Mouse (Mus musculus) kidney, postnatal 0 days (tissue): Measurements from ENCODE around the gene Slk. TPM values are rescaled to one million over a fixed set of nuclear protein-coding genes. Genes with fewer than 3 reads are reported as not detected.

Experiments
- ATAC-seq: fragments of 200-750 bp; cut with Nextera tagmentation; replicated peaks from 2 replicates; pipeline ENCODE4 v1.8.0; 2017; ENCODE audit warnings: low read depth, moderate number of reproducible peaks, moderate TSS enrichment, moderate library complexity; ENCODE audit not compliant: low FRiP score
- DNase-seq: peaks from one replicate; pipeline ENCODE4 v3.0.0-alpha.2; 2016; ENCODE audit warnings: low spot score
- H3K27ac ChIP-seq: fragments of 300-500 bp; sonication (generic); 2 replicates; pipeline ENCODE4 v1.5.1; 2014; ENCODE audit warnings: mild to moderate bottlenecking
- H3K27me3 ChIP-seq: fragments of 300-500 bp; sonication (generic); 2 replicates; pipeline ENCODE4 v1.6.1; 2014; ENCODE audit warnings: low read length, mixed read lengths; ENCODE audit not compliant: insufficient read depth
- H3K36me3 ChIP-seq: fragments of 300-500 bp; sonication (generic); 2 replicates; pipeline ENCODE4 v1.6.1; 2014; ENCODE audit warnings: low read length, mixed read lengths; ENCODE audit not compliant: insufficient read depth
- H3K4me1 ChIP-seq: fragments of 300-500 bp; sonication (generic); replicated peaks from 2 replicates; pipeline ENCODE4 v1.6.1; 2014; ENCODE audit warnings: antibody characterized with exemption, low read length, mixed read lengths; ENCODE audit not compliant: insufficient read depth
- H3K4me2 ChIP-seq: fragments of 300-500 bp; sonication (generic); 2 replicates; pipeline ENCODE4 v1.6.1; 2014; ENCODE audit warnings: mild to moderate bottlenecking, low read length, moderate library complexity, mixed read lengths
- H3K4me3 ChIP-seq: fragments of 300-500 bp; sonication (generic); replicated peaks from 2 replicates; pipeline ENCODE4 v1.5.1; 2014; ENCODE audit warnings: low read depth, low read length
- H3K9ac ChIP-seq: fragments of 300-500 bp; sonication (generic); 2 replicates; pipeline ENCODE4 v1.6.1; 2014; ENCODE audit warnings: low read depth, low read length
- H3K9me3 ChIP-seq: fragments of 300-500 bp; sonication (generic); replicated peaks from 2 replicates; pipeline ENCODE4 v1.6.1; 2016; ENCODE audit warnings: low read length, inconsistent platforms, mixed read lengths
- CTCF ChIP-seq: IDR thresholded peaks from 2 replicates; pipeline ENCODE4 v1.5.1; 2016; ENCODE audit warnings: antibody characterized with exemption, low read depth, mild to moderate bottlenecking, moderate library complexity
- WGBS: fragments of 180-500 bp; shearing (Covaris S2); extraction: QIAGEN DNeasy Blood & Tissue Kit; methylation state at CpG from one replicate; pipeline ENCODE4 v1.1.7; 2014; 5-methylcytosine and 5-hydroxymethylcytosine counted together
- polyA plus RNA-seq: library from polyadenylated mRNA; unstranded; fragments of >200 nt; fragmentation: Nextera tagmentation; extraction: Ambion mirVana; gene quantifications from 2 replicates; pipeline ENCODE4 v1.2.1, GENCODE M21; 2015

The Slk gene
- polyA plus RNA-seq, 1 experiment from 2014 or later: 14.6 TPM

DNA sequence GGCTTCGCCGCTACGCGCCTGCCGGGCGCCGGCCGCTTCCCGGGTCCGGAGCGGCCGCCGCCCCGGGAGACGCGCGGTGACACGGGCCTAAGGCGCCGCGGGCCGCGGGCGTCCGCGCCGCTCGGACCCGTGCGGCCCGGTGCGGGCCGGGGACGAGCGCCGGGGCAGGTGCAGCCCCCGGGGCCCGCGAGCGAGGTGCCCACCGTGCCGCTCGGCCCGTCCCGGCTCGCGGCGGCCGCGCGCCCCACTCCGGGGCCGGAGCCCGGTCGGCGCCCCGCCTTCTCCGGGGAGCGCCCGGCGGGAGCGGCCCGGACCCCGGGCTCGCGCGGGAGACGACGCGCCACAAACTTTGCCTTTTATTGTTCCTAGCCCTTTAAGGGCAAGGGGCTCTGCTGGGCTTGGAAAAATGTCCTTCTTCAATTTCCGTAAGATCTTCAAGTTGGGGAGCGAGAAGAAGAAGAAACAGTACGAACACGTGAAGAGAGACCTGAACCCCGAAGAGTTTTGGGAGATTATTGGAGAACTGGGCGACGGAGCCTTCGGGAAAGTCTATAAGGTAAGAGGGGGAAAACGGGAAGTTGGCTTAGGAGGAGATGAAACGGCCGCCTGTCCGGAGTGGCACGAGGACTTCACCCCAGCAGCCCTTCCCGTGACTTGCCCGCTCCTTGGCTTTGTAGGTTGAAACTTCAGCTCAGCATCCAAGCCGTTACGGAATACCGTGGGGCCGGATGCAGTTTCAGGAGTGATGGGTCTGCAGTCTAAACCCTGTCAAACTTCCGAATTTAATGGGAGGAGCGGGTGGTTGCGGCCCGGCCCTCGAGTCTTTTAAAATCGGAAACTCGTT, 532 bp downstream of the Slk start:
- peak; percentile 57 for DNase-seq
- Histone ChIP-seq H3K36me3 (no peaks in the 10 kb centered on the region), H3K27ac (peak overlapping the region; percentile 98), H3K4me2 (peak overlapping the region; percentile 72), H3K27me3 (no peaks in the 10 kb centered on the region), H3K9ac (peak overlapping the region; percentile 99), H3K4me3 (peak overlapping the region; percentile 86), H3K4me1 (peaks cover 10% of the 10 kb centered on the region), H3K9me3 (no peaks in the 10 kb centered on the region)
- ATAC-seq: peak; percentile 67
- TF ChIP-seq CTCF: no peak
- WGBS: under 1% methylated on average over 79 of the region's 96 CpGs

DNA sequence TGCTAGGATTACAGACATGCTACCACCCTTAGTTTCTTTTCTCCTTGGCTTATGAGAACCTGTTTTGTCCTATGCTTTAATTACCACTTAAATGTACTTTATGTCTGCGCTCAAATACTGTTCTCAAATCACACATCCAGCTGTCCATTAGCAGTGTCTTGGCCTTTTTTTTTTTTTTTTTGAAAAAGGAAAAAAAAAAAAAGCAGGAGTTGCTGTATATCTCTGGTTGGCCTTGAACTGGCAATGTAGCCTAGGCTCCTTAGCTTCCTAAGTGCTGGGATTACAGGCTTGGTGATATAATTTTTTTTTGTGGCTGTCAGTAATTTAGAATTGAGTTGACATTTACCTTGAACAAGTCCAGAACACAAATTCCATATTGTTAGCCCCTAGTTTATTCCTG, 6.3 kb downstream of the Slk start:
- ATAC-seq (no peak), DNase-seq (no peak)

DNA sequence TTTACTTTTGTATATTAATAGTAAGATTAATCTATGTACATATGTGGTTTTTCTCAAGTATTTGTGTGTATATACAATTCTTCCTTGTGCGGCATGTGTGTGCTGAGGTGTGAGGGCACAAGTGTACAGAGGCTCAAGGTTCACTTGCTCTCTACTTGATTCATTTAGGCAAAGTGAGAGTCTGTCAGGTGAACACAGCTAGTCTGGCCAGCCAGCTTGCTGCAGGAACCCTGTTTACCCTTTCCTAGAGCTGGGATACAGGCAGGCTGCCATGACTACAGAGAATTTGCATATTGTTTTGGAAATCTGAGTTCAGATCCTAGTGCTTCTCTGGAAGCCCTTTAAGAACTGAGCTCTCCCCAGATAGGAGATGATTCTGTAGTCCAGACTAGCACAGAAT, 7.5 kb downstream of the Slk start:
- TF ChIP-seq CTCF: no peak
- DNase-seq (no peak), ATAC-seq (no peak)
- no peaks in the 10 kb centered on the region for H3K36me3 ChIP-seq
- WGBS: 79% methylated on average over 1 of the region's 1 CpGs
- H3K9ac ChIP-seq: no peak overlapping the region
- H3K9me3 ChIP-seq: no peaks in the 10 kb centered on the region
- no peak overlapping the region for H3K4me3 ChIP-seq
- no peaks in the 10 kb centered on the region for H3K27me3 ChIP-seq
- peaks cover 5% of the 10 kb centered on the region for H3K4me1 ChIP-seq
- H3K4me2 ChIP-seq: no peak overlapping the region
- H3K27ac ChIP-seq: no peak overlapping the region

More for the DNA sequence above, 6.3 kb downstream of the Slk start:
- H3K9ac ChIP-seq: no peak overlapping the region
- H3K4me2 ChIP-seq: no peak overlapping the region
- 77% methylated on average over 1 of the region's 1 CpGs for WGBS
- TF ChIP-seq CTCF: no peak
- no peaks in the 10 kb centered on the region for H3K36me3 ChIP-seq
- H3K4me1 ChIP-seq: peaks cover 10% of the 10 kb centered on the region
- H3K9me3 ChIP-seq: no peaks in the 10 kb centered on the region
- no peak overlapping the region for H3K4me3 ChIP-seq
- no peak overlapping the region for H3K27ac ChIP-seq
- no peaks in the 10 kb centered on the region for H3K27me3 ChIP-seq

DNA sequence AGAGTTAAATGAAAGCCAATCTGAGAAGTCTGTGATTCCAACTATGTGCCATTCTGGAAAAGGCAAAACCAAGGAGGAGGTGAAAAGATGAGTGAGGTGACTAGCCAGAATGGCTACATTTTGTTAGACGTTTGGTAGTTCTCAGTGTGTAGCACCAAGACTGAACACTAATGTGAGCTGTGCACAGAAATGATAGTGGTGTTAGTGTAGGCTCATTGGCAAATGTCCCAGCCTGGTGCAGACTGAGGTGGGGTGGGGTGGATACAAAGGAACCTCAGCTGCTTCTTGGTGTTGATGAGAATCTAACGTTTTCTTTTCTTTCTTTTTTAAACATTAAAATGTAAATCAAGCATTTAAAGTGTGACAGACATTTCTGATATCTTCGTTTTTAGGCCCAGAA, 29.0 kb downstream of the Slk start:
- Histone ChIP-seq H3K4me1 (no peaks in the 10 kb centered on the region), H3K4me3 (no peak overlapping the region), H3K9ac (no peak overlapping the region), H3K9me3 (no peaks in the 10 kb centered on the region), H3K27me3 (no peaks in the 10 kb centered on the region), H3K4me2 (no peak overlapping the region), H3K27ac (no peak overlapping the region), H3K36me3 (0 out of 2 replicates have a peak, but pooled peaks cover 8% of the 10 kb centered on the region)
- WGBS: 53% methylated on average over 3 of the region's 3 CpGs
- DNase-seq (no peak), ATAC-seq (no peak)
- no peak for TF ChIP-seq CTCF

DNA sequence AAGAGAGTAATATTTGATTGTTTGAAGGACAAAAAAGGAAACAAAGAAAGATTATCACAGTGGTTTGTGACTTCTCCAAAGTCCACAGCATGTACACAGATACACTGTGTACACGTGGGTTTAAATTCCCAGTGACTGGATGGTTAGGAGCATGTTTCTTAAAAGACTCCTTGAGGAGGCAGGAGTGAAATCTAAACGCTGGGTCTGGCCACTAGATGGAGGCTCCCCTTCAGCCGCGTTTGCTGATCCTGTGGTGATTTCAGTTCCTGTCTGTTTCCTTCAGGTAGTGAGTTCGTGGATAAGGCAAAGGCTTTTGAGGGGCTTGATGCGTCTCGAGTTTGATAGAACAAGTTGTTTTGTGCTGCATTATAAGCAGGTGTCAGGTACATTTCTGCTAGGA, 34.0 kb downstream of the Slk start:
- Histone ChIP-seq H3K27ac (no peak overlapping the region), H3K36me3 (peaks cover 38% of the 10 kb centered on the region), H3K9me3 (no peaks in the 10 kb centered on the region), H3K4me3 (no peak overlapping the region), H3K4me1 (no peaks in the 10 kb centered on the region), H3K9ac (no peak overlapping the region), H3K27me3 (no peaks in the 10 kb centered on the region), H3K4me2 (no peak overlapping the region)
- ATAC-seq (no peak), DNase-seq (peak; percentile 14)
- WGBS: 58% methylated on average over 7 of the region's 7 CpGs
- TF ChIP-seq CTCF: peak; percentile 42; the same call in 1 of the 2 replicates

DNA sequence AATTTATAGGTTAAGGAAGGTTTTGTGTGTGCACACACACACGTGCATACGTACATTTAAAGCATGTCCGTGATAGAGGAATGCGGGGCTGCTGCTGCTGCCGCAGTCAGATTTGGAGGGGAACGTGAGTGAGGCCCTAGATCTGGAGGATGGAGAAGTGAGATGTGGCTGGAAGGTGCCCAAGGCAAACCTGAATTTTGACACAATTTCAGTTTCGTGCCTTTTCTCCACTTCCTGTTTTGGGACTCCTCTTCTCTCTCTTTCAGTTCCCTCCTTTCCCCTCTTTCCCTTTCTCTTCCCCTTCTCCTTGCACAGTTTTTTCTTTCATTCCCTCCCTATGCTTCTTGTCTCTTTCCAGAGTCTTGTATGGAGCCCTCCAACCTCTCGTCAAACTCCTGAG, 42.0 kb downstream of the Slk start:
- DNase-seq: no peak
- Histone ChIP-seq H3K9me3 (no peaks in the 10 kb centered on the region), H3K27me3 (no peaks in the 10 kb centered on the region), H3K9ac (no peak overlapping the region), H3K4me3 (no peak overlapping the region), H3K4me1 (no peaks in the 10 kb centered on the region), H3K27ac (no peak overlapping the region), H3K36me3 (peaks cover 57% of the 10 kb centered on the region), H3K4me2 (no peak overlapping the region)
- WGBS: 82% methylated on average over 8 of the region's 8 CpGs
- TF ChIP-seq CTCF: no peak
- ATAC-seq: no peak
